Mouse (Mus musculus): Measurements from ENCODE around the gene Nudt1. TPM values are rescaled to one million over a fixed set of nuclear protein-coding genes. Genes with fewer than 3 reads are reported as not detected.

Nudt1 gene
- total and polyA plus RNA-seq, 3 experiments, result 69.4 to 75.2 (median 74.6) TPM

DNA sequence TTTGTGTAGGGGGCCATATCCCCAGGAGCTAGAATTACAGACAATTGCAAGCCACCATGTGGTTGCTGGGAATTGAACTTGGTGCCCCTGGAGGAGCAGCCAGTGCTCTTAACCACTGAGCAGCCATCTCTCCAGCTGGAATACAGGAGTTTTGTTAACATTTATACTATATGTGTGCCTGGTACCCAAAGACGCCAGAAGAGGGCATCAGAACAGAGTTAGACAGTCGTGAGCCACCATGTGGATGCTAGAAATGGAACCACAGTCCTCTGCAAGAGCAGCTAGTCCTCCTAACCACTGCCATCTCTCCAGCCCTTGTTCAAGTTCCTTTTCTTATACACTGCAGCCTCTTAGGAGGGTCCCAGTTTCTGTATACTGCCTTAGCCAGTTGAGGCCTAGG lies 12.2 kb downstream of the Nudt1 start:
- peak; percentile 69 for DNase-seq (ENCODE audit: extremely low read depth)
- Histone ChIP-seq H3K4me2 (ENCODE audit: insufficient read depth, low read depth, poor library complexity, severe bottlenecking) (no peak overlapping the region), H3K9ac (ENCODE audit: insufficient read depth, low read depth) (no peak overlapping the region), H3K4me1 (ENCODE audit: control insufficient read depth in 1 of 2, insufficient read depth in 2 of 2) (peaks cover 8 to 23% of the 10 kb centered on the region in 2 experiments), H3K9me3 (replicated peaks; ENCODE audit: low read length) (peaks cover 3% of the 10 kb centered on the region), H3K27ac (ENCODE audit: insufficient read depth, low read depth) (no peak overlapping the region), H3K79me2 (replicated peaks; ENCODE audit: control insufficient read depth, extremely low read depth, insufficient read depth, poor library complexity, severe bottlenecking) (no peaks in the 10 kb centered on the region), H3K36me3 (replicated peaks in 1 of 2; ENCODE audit: control insufficient read depth in 1 of 2, insufficient read depth in 1 of 2, low read length in 1 of 2) (peaks cover 26 to 66% of the 10 kb centered on the region in 2 experiments), H3K27me3 (replicated peaks) (no peaks in the 10 kb centered on the region), H3K4me3 (replicated peaks in 1 of 3; ENCODE audit: low read depth in 2 of 3, low read length in 2 of 3, poor library complexity in 1 of 3) (no peak overlapping the region)
- TF ChIP-seq UBTF (IDR thresholded peaks at IDR 0.05; ENCODE audit: low read depth, low read length) (no peak), SMC3 (IDR thresholded peaks at IDR 0.05; ENCODE audit: low read depth, low read length) (peak; percentile 52), TCF12 (IDR thresholded peaks at IDR 0.05; ENCODE audit: low read depth, low read length) (no peak), MAX (IDR thresholded peaks at IDR 0.05; ENCODE audit: low read length) (0 out of 2 replicates have a peak, but pooled peaks have one; percentile 38), CTCF (conservative IDR thresholded peaks at IDR 0.05 in 1 of 2, IDR thresholded peaks at IDR 0.05 in 1 of 2; ENCODE audit: low read depth in 2 of 2, low read length in 2 of 2) (peak in 1 of 2 experiments; percentile 78; a peak in 2 of 4 replicates), ELF1 (IDR thresholded peaks at IDR 0.05; ENCODE audit: low read depth, low read length) (no peak), ZC3H11A (IDR thresholded peaks at IDR 0.05; ENCODE audit: low read depth, low read length) (0 out of 2 replicates have a peak, but pooled peaks have one; percentile 4), RAD21 (IDR thresholded peaks at IDR 0.05; ENCODE audit: low read depth, low read length) (peak; percentile 41), MYC (IDR thresholded peaks at IDR 0.05; ENCODE audit: low read depth, low read length) (peak; percentile 91)
- in situ Hi-C loops (cut with MboI; ENCODE audit: low pct_ligation_motif_present, low pct_unique_long_range_greater_than_20kb, low sequenced_read_pairs) (no loop called here), dilution Hi-C loops (cut with MboI; ENCODE audit: extremely low pct_ligation_motif_present, extremely low pct_unique_long_range_greater_than_20kb, low sequenced_read_pairs) (no loop called here)

- Histone ChIP-seq H3K27me3 (replicated peaks) (no peaks in the 10 kb centered on the region), H3K4me3 (replicated peaks in 1 of 3; ENCODE audit: low read depth in 2 of 3, low read length in 2 of 3, poor library complexity in 1 of 3) (no peak overlapping the region), H3K79me2 (replicated peaks; ENCODE audit: control insufficient read depth, extremely low read depth, insufficient read depth, poor library complexity, severe bottlenecking) (no peaks in the 10 kb centered on the region), H3K36me3 (replicated peaks in 1 of 2; ENCODE audit: control insufficient read depth in 1 of 2, insufficient read depth in 1 of 2, low read length in 1 of 2) (peaks cover 38 to 74% of the 10 kb centered on the region in 2 experiments), H3K9me3 (replicated peaks; ENCODE audit: low read length) (peaks cover 6% of the 10 kb centered on the region), H3K9ac (ENCODE audit: insufficient read depth, low read depth) (no peak overlapping the region), H3K4me2 (ENCODE audit: insufficient read depth, low read depth, poor library complexity, severe bottlenecking) (no peak overlapping the region), H3K4me1 (ENCODE audit: control insufficient read depth in 1 of 2, insufficient read depth in 2 of 2) (peaks cover 3 to 13% of the 10 kb centered on the region in 2 experiments), H3K27ac (ENCODE audit: insufficient read depth, low read depth) (no peak overlapping the region)
- in situ Hi-C loops (cut with MboI; ENCODE audit: low pct_ligation_motif_present, low pct_unique_long_range_greater_than_20kb, low sequenced_read_pairs), result loop anchor here (5.0 kb wide), 1 partner anchor 56 kb away; no protein-coding TSS in a partner anchor
- no peak for TF ChIP-seq E2F4 (IDR thresholded peaks at IDR 0.05; ENCODE audit: insufficient replicate concordance, low read depth, low read length)
- TF ChIP-seq GABPA (IDR thresholded peaks at IDR 0.05; ENCODE audit: insufficient replicate concordance, low read depth, low read length), result no peak
- TF ChIP-seq CTCF (conservative IDR thresholded peaks at IDR 0.05 in 1 of 2, IDR thresholded peaks at IDR 0.05 in 1 of 2; ENCODE audit: low read depth in 2 of 2, low read length in 2 of 2), result peak; percentile 65 to 97
- TF ChIP-seq USF2 (conservative IDR thresholded peaks at IDR 0.05; ENCODE audit: low read depth, low read length), result no peak
- TF ChIP-seq SMC3 (IDR thresholded peaks at IDR 0.05; ENCODE audit: low read depth, low read length), result peak; percentile 45
- no peak for TF ChIP-seq MAX (IDR thresholded peaks at IDR 0.05; ENCODE audit: low read length)
- no peak for TF ChIP-seq ZC3H11A (IDR thresholded peaks at IDR 0.05; ENCODE audit: low read depth, low read length)
- TF ChIP-seq JUND (conservative IDR thresholded peaks at IDR 0.05; ENCODE audit: low read depth, low read length), result no peak
- peak; percentile 25 for TF ChIP-seq RAD21 (IDR thresholded peaks at IDR 0.05; ENCODE audit: low read depth, low read length)
- dilution Hi-C loops (cut with MboI; ENCODE audit: extremely low pct_ligation_motif_present, extremely low pct_unique_long_range_greater_than_20kb, low sequenced_read_pairs), result no loop called here
- DNase-seq (ENCODE audit: extremely low read depth), result peak; percentile 44
These were observed 15.2 kb downstream of the Nudt1 start for GRCm38 (mm10) chr5:140336680-140337079.

Data from CH12.LX (cell line).